Mouse (Mus musculus) embryonic fibroblast, embryonic 13.5 days (primary cell): Measurements from ENCODE around the gene Alg3.

Experiments
- CTCF ChIP-seq: IDR thresholded peaks from 2 replicates; pipeline ENCODE4 v1.5.1; 2011; ENCODE audit warnings: mild to moderate bottlenecking, control low read depth, low read length, moderate library complexity, borderline replicate concordance; ENCODE audit not compliant: insufficient read depth
- POLR2A ChIP-seq: IDR thresholded peaks from 2 replicates; pipeline ENCODE4 v1.6.1; 2011; ENCODE audit warnings: low read depth, mild to moderate bottlenecking, control low read depth, low read length, moderate library complexity

- TF ChIP-seq POLR2A (peak; percentile 68), CTCF (no peak)
These were observed 18.4 kb upstream of the Alg3 start, which contains the start of gene Ece2 for GRCm38 (mm10) chr16:20629731-20630634.
